Mouse (Mus musculus): Measurements from ENCODE around the gene Olfr992. TPM values are rescaled to one million over a fixed set of nuclear protein-coding genes. Genes with fewer than 3 reads are reported as not detected.
"Not testable (repeated sequence)": the region's sequence is repeated elsewhere in the genome, so short reads cannot be mapped to it uniquely, and the experiment has no call there.

The Olfr992 gene
- not detected for total RNA-seq (2021)
- not detected in 2 replicates for polyA plus RNA-seq (2012; rRNA removed)
- long read RNA-seq = 0 reads

DNA sequence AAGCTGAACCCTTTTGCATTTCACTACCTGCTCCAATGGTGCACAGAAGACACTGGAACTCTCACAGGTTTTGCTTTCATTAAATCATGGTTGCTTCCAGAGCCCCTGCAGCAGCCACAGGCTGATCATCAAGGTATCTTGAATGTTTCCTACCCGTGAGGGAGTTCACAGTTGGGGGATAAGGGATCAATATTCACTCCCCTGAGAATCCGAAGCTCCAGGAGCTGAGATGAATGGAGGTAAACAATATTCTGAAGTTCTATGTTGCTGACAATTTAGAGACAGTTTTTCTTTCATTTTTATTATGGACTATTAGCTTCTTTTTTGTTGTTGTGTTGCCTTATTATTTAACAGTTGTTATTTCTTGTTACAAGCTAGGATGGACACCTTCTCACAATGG is at the start of gene Olfr992:
Olfr992 (minus strand) TSS at position 101 of the 400 bp plus-strand sequence.
- H3K79me2 ChIP-seq (replicated peaks; ENCODE audit: control insufficient read depth, insufficient read depth, low read length) = no peaks in the 10 kb centered on the region
- no peaks in the 10 kb centered on the region for H3K27me3 ChIP-seq (ENCODE audit: control insufficient read depth, insufficient read depth, low read length)
- DNase-seq = no peak
- H3K4me1 ChIP-seq (ENCODE audit: control insufficient read depth, insufficient read depth, low read length) = no peaks in the 10 kb centered on the region
- no peaks in the 10 kb centered on the region for H3K36me3 ChIP-seq (ENCODE audit: control insufficient read depth, insufficient read depth, low read length)
- 63% methylated on average over 2 of the region's 2 CpGs for WGBS
- no peak within 1 kb of the TSS for H3K27ac ChIP-seq
- TF ChIP-seq EP300 (IDR thresholded peaks at IDR 0.05; ENCODE audit: insufficient read depth, low read depth, low read length) (no peak), POLR2A (IDR thresholded peaks at IDR 0.05; ENCODE audit: insufficient read depth, low read depth, low read length) (no peak), CTCF (IDR thresholded peaks at IDR 0.05) (no peak)
- H3K4me3 ChIP-seq = no peak within 1 kb of the TSS
- H3K9ac ChIP-seq (ENCODE audit: low read depth, low read length) = no peak within 1 kb of the TSS
- intact Hi-C loops (cut with DNase I) = no loop called here

- no peaks in the 10 kb centered on the region for H3K27me3 ChIP-seq (ENCODE audit: control insufficient read depth, insufficient read depth, low read length)
- no peaks in the 10 kb centered on the region for H3K79me2 ChIP-seq (replicated peaks; ENCODE audit: control insufficient read depth, insufficient read depth, low read length)
- no peak within 1 kb of the TSS for H3K4me3 ChIP-seq
- no peaks in the 10 kb centered on the region for H3K4me1 ChIP-seq (ENCODE audit: control insufficient read depth, insufficient read depth, low read length)
- H3K27ac ChIP-seq = no peak within 1 kb of the TSS
- DNase-seq = no peak
- no peaks in the 10 kb centered on the region for H3K36me3 ChIP-seq (ENCODE audit: control insufficient read depth, insufficient read depth, low read length)
- intact Hi-C loops (cut with DNase I) = no loop called here
- TF ChIP-seq EP300 (IDR thresholded peaks at IDR 0.05; ENCODE audit: insufficient read depth, low read depth, low read length) = no peak
- TF ChIP-seq POLR2A (IDR thresholded peaks at IDR 0.05; ENCODE audit: insufficient read depth, low read depth, low read length) = no peak
- no peak for TF ChIP-seq CTCF (IDR thresholded peaks at IDR 0.05)
- H3K9ac ChIP-seq (ENCODE audit: low read depth, low read length) = no peak within 1 kb of the TSS
- 38% methylated on average over 1 of the region's 1 CpGs for WGBS
Measured at GRCm38 (mm10) chr2:85443539-85443938, 34.3 kb upstream of the Olfr992 start, which contains the start of gene Olfr995. TSS of gene Olfr995 (minus strand) at chr2:85443639.

DNA sequence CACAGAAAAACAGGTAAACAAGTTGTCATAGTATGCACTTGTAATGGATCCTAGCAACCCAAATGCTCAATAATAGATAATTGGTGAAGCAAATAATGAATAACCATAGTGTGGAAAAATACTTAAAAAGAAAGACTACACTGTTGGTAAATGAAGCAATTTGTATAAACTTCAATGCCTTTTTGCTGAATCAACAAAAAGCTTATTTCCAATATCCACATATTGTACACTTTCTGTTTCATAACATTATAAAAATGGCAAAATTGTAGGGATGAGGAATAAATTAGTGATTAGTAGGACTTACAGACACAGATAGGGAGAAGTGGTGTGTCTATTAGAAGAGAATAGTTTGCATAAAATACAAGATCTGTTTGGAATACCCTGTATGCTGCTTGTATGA is 33.3 kb upstream of the Olfr992 start:
- TF ChIP-seq EP300 (IDR thresholded peaks at IDR 0.05; ENCODE audit: insufficient read depth, low read depth, low read length) (no peak), CTCF (IDR thresholded peaks at IDR 0.05) (no peak), POLR2A (IDR thresholded peaks at IDR 0.05; ENCODE audit: insufficient read depth, low read depth, low read length) (no peak)
- no peak for DNase-seq
- H3K27me3 ChIP-seq (ENCODE audit: control insufficient read depth, insufficient read depth, low read length) = no peaks in the 10 kb centered on the region
- H3K9ac ChIP-seq (ENCODE audit: low read depth, low read length) = no peak overlapping the region
- intact Hi-C loops (cut with DNase I) = no loop called here
- H3K79me2 ChIP-seq (replicated peaks; ENCODE audit: control insufficient read depth, insufficient read depth, low read length) = no peaks in the 10 kb centered on the region
- H3K36me3 ChIP-seq (ENCODE audit: control insufficient read depth, insufficient read depth, low read length) = no peaks in the 10 kb centered on the region
- H3K4me1 ChIP-seq (ENCODE audit: control insufficient read depth, insufficient read depth, low read length) = no peaks in the 10 kb centered on the region
- H3K27ac ChIP-seq = no peak overlapping the region
- H3K4me3 ChIP-seq = no peak overlapping the region

- H3K27ac ChIP-seq = no peak within 1 kb of the TSS
- no peak for TF ChIP-seq CTCF (IDR thresholded peaks at IDR 0.05)
- TF ChIP-seq POLR2A (IDR thresholded peaks at IDR 0.05; ENCODE audit: insufficient read depth, low read depth, low read length) = no peak
- H3K27me3 ChIP-seq (ENCODE audit: control insufficient read depth, insufficient read depth, low read length) = no peaks in the 10 kb centered on the region
- DNase-seq = no peak
- intact Hi-C loops (cut with DNase I) = no loop called here
- H3K4me3 ChIP-seq = no peak within 1 kb of the TSS
- H3K4me1 ChIP-seq (ENCODE audit: control insufficient read depth, insufficient read depth, low read length) = no peaks in the 10 kb centered on the region
- no peak within 1 kb of the TSS for H3K9ac ChIP-seq (ENCODE audit: low read depth, low read length)
- H3K36me3 ChIP-seq (ENCODE audit: control insufficient read depth, insufficient read depth, low read length) = no peaks in the 10 kb centered on the region
- 91% methylated on average over 3 of the region's 3 CpGs for WGBS
- H3K79me2 ChIP-seq (replicated peaks; ENCODE audit: control insufficient read depth, insufficient read depth, low read length) = no peaks in the 10 kb centered on the region
Measured at GRCm38 (mm10) chr2:85436351-85436750, 27.1 kb upstream of the Olfr992 start, which contains the start of gene Olfr994. TSS of gene Olfr994 (minus strand) at chr2:85436451.

DNA sequence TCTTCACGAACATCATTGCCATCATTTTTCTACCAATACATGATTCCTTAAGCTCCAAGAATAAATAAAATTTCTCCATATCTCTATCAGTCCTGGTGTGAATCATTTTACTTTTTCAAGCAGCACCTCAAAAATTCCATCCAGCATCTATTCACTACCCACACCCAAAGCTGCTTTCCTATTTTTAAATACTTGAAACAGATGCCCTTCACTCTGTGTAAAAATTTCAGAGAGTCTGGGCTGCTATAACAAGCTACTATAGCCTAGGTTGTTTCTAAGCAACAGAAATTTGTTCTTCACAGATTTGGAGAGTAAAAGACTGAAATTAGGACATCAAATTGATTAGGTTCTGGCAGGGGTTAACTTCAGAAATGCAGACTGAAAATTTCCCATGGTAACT is 16.6 kb upstream of the Olfr992 start:
- Histone ChIP-seq H3K4me3 (no peak overlapping the region), H3K36me3 (ENCODE audit: control insufficient read depth, insufficient read depth, low read length) (no peaks in the 10 kb centered on the region), H3K79me2 (replicated peaks; ENCODE audit: control insufficient read depth, insufficient read depth, low read length) (no peaks in the 10 kb centered on the region), H3K27me3 (ENCODE audit: control insufficient read depth, insufficient read depth, low read length) (no peaks in the 10 kb centered on the region), H3K9ac (ENCODE audit: low read depth, low read length) (no peak overlapping the region), H3K27ac (no peak overlapping the region), H3K4me1 (ENCODE audit: control insufficient read depth, insufficient read depth, low read length) (no peaks in the 10 kb centered on the region)
- TF ChIP-seq POLR2A (IDR thresholded peaks at IDR 0.05; ENCODE audit: insufficient read depth, low read depth, low read length) = no peak
- TF ChIP-seq CTCF (IDR thresholded peaks at IDR 0.05) = no peak
- no peak for TF ChIP-seq EP300 (IDR thresholded peaks at IDR 0.05; ENCODE audit: insufficient read depth, low read depth, low read length)
- WGBS = 85% methylated on average over 1 of the region's 1 CpGs
- no peak for DNase-seq
- intact Hi-C loops (cut with DNase I) = no loop called here

- DNase-seq = no peak
- Histone ChIP-seq H3K4me3 (no peak within 1 kb of the TSS), H3K4me1 (ENCODE audit: control insufficient read depth, insufficient read depth, low read length) (no peaks in the 10 kb centered on the region), H3K79me2 (replicated peaks; ENCODE audit: control insufficient read depth, insufficient read depth, low read length) (no peaks in the 10 kb centered on the region), H3K27ac (no peak within 1 kb of the TSS), H3K9ac (ENCODE audit: low read depth, low read length) (no peak within 1 kb of the TSS), H3K36me3 (ENCODE audit: control insufficient read depth, insufficient read depth, low read length) (no peaks in the 10 kb centered on the region), H3K27me3 (ENCODE audit: control insufficient read depth, insufficient read depth, low read length) (no peaks in the 10 kb centered on the region)
- TF ChIP-seq POLR2A (IDR thresholded peaks at IDR 0.05; ENCODE audit: insufficient read depth, low read depth, low read length) = no peak
- no peak for TF ChIP-seq EP300 (IDR thresholded peaks at IDR 0.05; ENCODE audit: insufficient read depth, low read depth, low read length)
- TF ChIP-seq CTCF (IDR thresholded peaks at IDR 0.05) = no peak
- intact Hi-C loops (cut with DNase I) = no loop called here
Measured at GRCm38 (mm10) chr2:85414777-85415176, 5.5 kb upstream of the Olfr992 start, which contains the start of gene Olfr993. TSS of gene Olfr993 (minus strand) at chr2:85414877.

GRCm38 (mm10) chr2:85363127-85363526 is 46.1 kb downstream of the Olfr992 start, which contains the start of gene Olfr988:
TSS of gene Olfr988 (minus strand) at chr2:85363227.
- H3K27me3 ChIP-seq (ENCODE audit: control insufficient read depth, insufficient read depth, low read length); H3K36me3 ChIP-seq (ENCODE audit: control insufficient read depth, insufficient read depth, low read length); DNase-seq; H3K9ac ChIP-seq (ENCODE audit: low read depth, low read length); intact Hi-C loops (cut with DNase I); H3K79me2 ChIP-seq (replicated peaks; ENCODE audit: control insufficient read depth, insufficient read depth, low read length); H3K4me3 ChIP-seq; H3K27ac ChIP-seq; H3K4me1 ChIP-seq (ENCODE audit: control insufficient read depth, insufficient read depth, low read length): not testable (repeated sequence)

Measured in heart, adult 2 months (tissue).